Mouse (Mus musculus) heart, postnatal 0 days (tissue): ENCODE data around the gene Rdh16f1.

Experiments
- CTCF ChIP-seq: IDR thresholded peaks from 2 replicates; pipeline ENCODE4 v1.5.1; 2016; ENCODE audit warnings: antibody characterized with exemption, control low read depth, low read depth
- EP300 ChIP-seq: IDR thresholded peaks from 2 replicates; pipeline ENCODE4 v1.6.1; 2016; ENCODE audit warnings: antibody characterized with exemption, low read depth

DNA sequence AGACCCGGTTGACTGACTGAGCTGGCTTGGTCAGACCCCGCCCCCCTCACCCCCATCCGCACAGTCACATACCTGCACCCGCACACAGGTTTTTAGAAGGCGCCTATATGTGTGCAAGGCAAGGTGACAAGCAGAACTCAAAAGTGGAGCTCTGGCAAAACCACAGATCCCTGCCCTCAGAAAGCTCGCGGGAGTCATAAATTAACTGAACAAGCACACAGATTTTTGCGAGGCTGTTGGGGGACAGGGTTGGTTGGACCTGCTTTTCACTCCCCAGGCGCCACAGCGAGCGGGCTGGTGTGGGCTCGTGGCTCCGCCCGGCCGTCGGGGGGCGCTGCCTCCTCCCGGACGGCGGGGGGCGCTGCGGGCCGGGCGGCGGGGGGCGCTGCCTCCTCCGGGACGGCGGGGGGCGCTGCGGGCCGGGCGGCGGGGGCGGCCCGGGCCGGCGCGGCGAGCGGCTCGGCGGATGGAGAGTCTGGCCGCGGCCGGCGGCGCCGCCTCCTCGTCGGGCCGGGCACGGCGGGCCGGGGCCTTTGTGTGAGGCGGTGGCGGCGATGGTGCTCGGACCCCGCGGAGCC lies 20.4 kb upstream of the Rdh16f1 start, which contains the start of gene Zbtb39:
- TF ChIP-seq CTCF (peak; percentile 43), EP300 (no peak)
